Mouse (Mus musculus): ENCODE data around the gene Pard3. TPM values are rescaled to one million over a fixed set of nuclear protein-coding genes. Genes with fewer than 3 reads are reported as not detected.

Pard3 gene
- polyA plus RNA-seq, 1 experiment from 2014 or later: 30.0 TPM

DNA sequence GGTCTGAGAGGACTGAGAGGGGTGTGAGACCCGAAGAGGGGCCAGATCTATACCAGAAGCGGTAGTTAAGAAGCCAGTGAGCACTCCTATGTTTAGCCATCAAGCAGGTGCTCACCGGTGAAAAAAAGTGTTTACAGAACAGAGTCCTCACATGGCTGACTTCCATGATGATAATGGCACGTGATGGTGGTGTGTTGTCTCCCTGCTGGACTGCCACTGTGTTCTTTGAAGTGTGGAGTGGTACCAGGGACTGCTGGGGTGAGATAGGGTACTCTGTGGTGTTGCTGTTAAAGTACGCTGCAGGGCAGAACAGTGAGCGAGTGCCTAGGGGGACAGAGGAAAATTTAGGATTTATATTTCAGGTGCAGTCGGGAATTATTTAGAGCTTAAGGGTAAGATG is 122.2 kb downstream of the Pard3 start:
- no peaks in the 10 kb centered on the region for H3K27me3 ChIP-seq (ENCODE audit: control insufficient read depth, insufficient read depth, low read length)
- no peak overlapping the region for H3K4me3 ChIP-seq (ENCODE audit: low read depth, low read length)
- H3K36me3 ChIP-seq (ENCODE audit: control insufficient read depth, insufficient read depth, low read length): no peaks in the 10 kb centered on the region
- no peaks in the 10 kb centered on the region for H3K9me3 ChIP-seq (ENCODE audit: control insufficient read depth, low read length)
- no peak overlapping the region for H3K27ac ChIP-seq (replicated peaks)
- ATAC-seq (ENCODE audit: low FRiP score, low TSS enrichment) (no peak), DNase-seq (ENCODE audit: low spot score) (no peak)
- WGBS: 65% methylated on average over 7 of the region's 7 CpGs
- no peaks in the 10 kb centered on the region; the same call in 1 of the 2 replicates for H3K4me1 ChIP-seq (replicated peaks; ENCODE audit: control insufficient read depth, insufficient read depth)
- H3K9ac ChIP-seq (ENCODE audit: low read length): no peak overlapping the region
- no peak overlapping the region for H3K4me2 ChIP-seq (replicated peaks; ENCODE audit: low read depth)
- TF ChIP-seq CTCF (IDR thresholded peaks at IDR 0.05; ENCODE audit: low read depth) (no peak), EP300 (optimal IDR thresholded peaks at IDR 0.05) (no peak)

DNA sequence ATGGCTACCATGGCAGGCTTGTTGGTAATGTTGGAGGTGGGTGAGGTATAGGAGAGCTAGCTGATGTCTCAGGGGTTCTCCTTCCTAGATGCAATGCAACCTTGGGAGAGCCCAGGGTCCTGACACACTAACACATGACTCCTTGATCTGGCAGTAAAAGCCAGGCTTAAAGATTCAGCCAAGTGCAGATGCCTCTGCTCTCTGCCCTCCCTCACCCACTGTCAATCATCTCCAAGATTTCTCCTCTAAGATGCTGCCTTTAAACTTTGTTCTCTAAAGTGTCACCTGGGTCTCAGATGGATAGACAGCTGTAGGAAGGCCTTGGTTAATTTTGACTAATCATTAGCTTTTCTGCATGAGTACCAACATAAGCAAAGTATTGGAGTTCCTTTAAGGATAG is 125.0 kb downstream of the Pard3 start:
- ATAC-seq (ENCODE audit: low FRiP score, low TSS enrichment): no peak
- TF ChIP-seq EP300 (optimal IDR thresholded peaks at IDR 0.05) (no peak), CTCF (IDR thresholded peaks at IDR 0.05; ENCODE audit: low read depth) (no peak)

DNA sequence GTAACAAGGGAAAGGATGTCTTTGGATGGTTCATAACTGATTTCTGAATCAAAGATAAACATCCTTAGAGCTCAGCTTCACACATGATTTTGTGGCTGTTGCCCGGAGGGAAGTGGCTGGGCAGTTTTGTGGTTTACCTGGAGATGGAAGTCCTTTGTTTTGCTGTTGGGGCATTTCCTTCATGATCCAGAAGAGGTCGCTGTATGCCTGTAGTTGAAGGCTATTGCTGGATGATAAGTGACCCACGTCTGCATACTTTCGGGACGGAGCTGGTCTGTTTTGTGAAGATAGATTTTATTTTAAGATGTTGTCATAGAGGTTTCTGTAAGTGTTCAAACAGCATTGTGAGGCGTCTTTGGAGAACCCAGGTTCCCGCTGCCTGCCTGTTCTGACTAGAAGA is 126.7 kb downstream of the Pard3 start:
- ATAC-seq (ENCODE audit: low FRiP score, low TSS enrichment) (0 out of 2 replicates have a peak, but pooled peaks have one; percentile 19), DNase-seq (ENCODE audit: low spot score) (peak; percentile 71)
- Histone ChIP-seq H3K27ac (replicated peaks) (no peak overlapping the region), H3K4me2 (replicated peaks; ENCODE audit: low read depth) (no peak overlapping the region), H3K36me3 (ENCODE audit: control insufficient read depth, insufficient read depth, low read length) (no peaks in the 10 kb centered on the region), H3K27me3 (ENCODE audit: control insufficient read depth, insufficient read depth, low read length) (no peaks in the 10 kb centered on the region), H3K4me1 (replicated peaks; ENCODE audit: control insufficient read depth, insufficient read depth) (no peaks in the 10 kb centered on the region), H3K9me3 (ENCODE audit: control insufficient read depth, low read length) (no peaks in the 10 kb centered on the region), H3K4me3 (ENCODE audit: low read depth, low read length) (no peak overlapping the region), H3K9ac (ENCODE audit: low read length) (no peak overlapping the region)
- no peak for TF ChIP-seq EP300 (optimal IDR thresholded peaks at IDR 0.05)
- peak; percentile 88 for TF ChIP-seq CTCF (IDR thresholded peaks at IDR 0.05; ENCODE audit: low read depth)
- 25% methylated on average over 7 of the region's 7 CpGs for WGBS

More for the DNA sequence above, 125.0 kb downstream of the Pard3 start:
- Histone ChIP-seq H3K36me3 (ENCODE audit: control insufficient read depth, insufficient read depth, low read length) (no peaks in the 10 kb centered on the region), H3K9ac (ENCODE audit: low read length) (no peak overlapping the region), H3K27ac (replicated peaks) (no peak overlapping the region), H3K4me1 (replicated peaks; ENCODE audit: control insufficient read depth, insufficient read depth) (no peaks in the 10 kb centered on the region; the same call in 1 of the 2 replicates), H3K9me3 (ENCODE audit: control insufficient read depth, low read length) (no peaks in the 10 kb centered on the region), H3K27me3 (ENCODE audit: control insufficient read depth, insufficient read depth, low read length) (no peaks in the 10 kb centered on the region), H3K4me2 (replicated peaks; ENCODE audit: low read depth) (no peak overlapping the region), H3K4me3 (ENCODE audit: low read depth, low read length) (no peak overlapping the region)
- no peak for DNase-seq (ENCODE audit: low spot score)

DNA sequence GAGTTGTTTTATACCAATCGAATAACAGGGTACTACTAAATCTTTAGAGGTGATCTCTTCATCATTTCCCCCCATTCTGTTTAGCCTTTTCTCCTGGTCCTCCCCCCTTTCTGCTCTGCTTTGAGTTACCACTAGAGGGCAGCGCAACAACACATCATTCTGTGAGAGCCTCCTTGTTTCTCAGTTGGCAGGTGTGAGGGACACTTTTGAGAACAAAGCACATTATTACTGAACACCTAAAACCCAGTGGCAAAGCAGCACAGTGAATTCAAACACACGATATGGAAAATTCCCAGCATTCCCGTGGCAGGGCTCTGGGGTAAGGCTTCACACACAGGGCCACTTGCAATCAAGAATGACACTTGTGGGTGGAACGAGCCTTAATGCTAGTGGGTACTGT is 127.7 kb downstream of the Pard3 start:
- TF ChIP-seq CTCF (IDR thresholded peaks at IDR 0.05; ENCODE audit: low read depth): peak; percentile 96
- no peak for TF ChIP-seq EP300 (optimal IDR thresholded peaks at IDR 0.05)
- Histone ChIP-seq H3K9me3 (ENCODE audit: control insufficient read depth, low read length) (no peaks in the 10 kb centered on the region), H3K4me2 (replicated peaks; ENCODE audit: low read depth) (no peak overlapping the region), H3K27me3 (ENCODE audit: control insufficient read depth, insufficient read depth, low read length) (no peaks in the 10 kb centered on the region), H3K9ac (ENCODE audit: low read length) (no peak overlapping the region), H3K4me3 (ENCODE audit: low read depth, low read length) (no peak overlapping the region), H3K27ac (replicated peaks) (no peak overlapping the region), H3K36me3 (ENCODE audit: control insufficient read depth, insufficient read depth, low read length) (no peaks in the 10 kb centered on the region), H3K4me1 (replicated peaks; ENCODE audit: control insufficient read depth, insufficient read depth) (no peaks in the 10 kb centered on the region)
- DNase-seq (ENCODE audit: low spot score) (peak; percentile 60), ATAC-seq (ENCODE audit: low FRiP score, low TSS enrichment) (no peak)
- 35% methylated on average over 5 of the region's 5 CpGs for WGBS

DNA sequence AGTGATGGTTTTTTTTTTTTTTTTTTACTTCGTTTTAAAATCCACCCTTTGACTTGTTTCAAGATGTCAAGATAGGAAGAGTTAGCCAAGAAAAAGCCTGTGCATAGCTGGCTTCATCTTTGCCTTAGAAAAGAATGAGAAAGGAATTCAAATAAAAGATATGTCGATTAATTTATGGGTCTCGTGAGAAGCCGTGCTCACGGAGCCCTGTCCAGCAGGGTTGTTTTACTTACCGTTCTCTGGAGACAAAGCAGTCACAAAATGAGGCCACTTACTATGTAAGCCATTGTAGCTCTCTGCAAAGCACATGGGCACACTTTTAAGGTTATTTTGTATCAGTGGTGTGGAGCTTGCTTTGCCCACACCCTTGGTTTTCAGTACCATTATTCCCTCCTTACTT is 128.1 kb downstream of the Pard3 start:
- Histone ChIP-seq H3K36me3 (ENCODE audit: control insufficient read depth, insufficient read depth, low read length) (no peaks in the 10 kb centered on the region), H3K9ac (ENCODE audit: low read length) (no peak overlapping the region), H3K27me3 (ENCODE audit: control insufficient read depth, insufficient read depth, low read length) (no peaks in the 10 kb centered on the region), H3K27ac (replicated peaks) (no peak overlapping the region), H3K4me1 (replicated peaks; ENCODE audit: control insufficient read depth, insufficient read depth) (no peaks in the 10 kb centered on the region), H3K9me3 (ENCODE audit: control insufficient read depth, low read length) (no peaks in the 10 kb centered on the region), H3K4me3 (ENCODE audit: low read depth, low read length) (no peak overlapping the region), H3K4me2 (replicated peaks; ENCODE audit: low read depth) (no peak overlapping the region)
- ATAC-seq (ENCODE audit: low FRiP score, low TSS enrichment): no peak
- 48% methylated on average over 6 of the region's 6 CpGs for WGBS
- DNase-seq (ENCODE audit: low spot score): no peak
- no peak for TF ChIP-seq CTCF (IDR thresholded peaks at IDR 0.05; ENCODE audit: low read depth)

DNA sequence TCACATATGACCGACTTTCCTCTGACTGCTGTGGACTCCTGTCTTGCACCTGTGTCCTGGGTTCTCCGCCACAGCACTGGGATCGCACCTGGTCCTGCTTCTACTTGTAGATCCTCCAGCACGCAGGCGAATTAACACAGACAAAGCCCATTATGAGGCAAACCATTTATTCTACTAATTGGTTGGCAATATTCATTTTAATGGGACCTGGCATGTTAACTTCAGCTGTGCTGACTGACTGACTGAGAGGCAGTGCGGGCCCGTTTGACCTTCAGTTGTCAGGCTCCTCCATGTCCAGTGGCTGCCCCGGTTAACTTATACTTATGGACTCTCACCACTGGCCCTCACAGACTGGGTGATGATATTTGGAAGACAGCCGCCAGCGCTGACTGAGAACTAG is 128.6 kb downstream of the Pard3 start:
- no peak overlapping the region for H3K9ac ChIP-seq (ENCODE audit: low read length)
- no peaks in the 10 kb centered on the region for H3K27me3 ChIP-seq (ENCODE audit: control insufficient read depth, insufficient read depth, low read length)
- no peak for DNase-seq (ENCODE audit: low spot score)
- 85% methylated on average over 10 of the region's 10 CpGs for WGBS
- no peak for ATAC-seq (ENCODE audit: low FRiP score, low TSS enrichment)
- TF ChIP-seq EP300 (optimal IDR thresholded peaks at IDR 0.05): no peak
- no peak for TF ChIP-seq CTCF (IDR thresholded peaks at IDR 0.05; ENCODE audit: low read depth)
- no peaks in the 10 kb centered on the region for H3K36me3 ChIP-seq (ENCODE audit: control insufficient read depth, insufficient read depth, low read length)
- H3K4me2 ChIP-seq (replicated peaks; ENCODE audit: low read depth): no peak overlapping the region
- no peak overlapping the region for H3K4me3 ChIP-seq (ENCODE audit: low read depth, low read length)
- no peaks in the 10 kb centered on the region for H3K9me3 ChIP-seq (ENCODE audit: control insufficient read depth, low read length)
- H3K4me1 ChIP-seq (replicated peaks; ENCODE audit: control insufficient read depth, insufficient read depth): no peaks in the 10 kb centered on the region
- no peak overlapping the region for H3K27ac ChIP-seq (replicated peaks)

Measured in stomach, postnatal 0 days (tissue).